Mouse (Mus musculus) liver, adult 2 months (tissue): ENCODE results near the gene Rad51b.

Source experiments
- CTCF ChIP-seq: fragments of 200-500 bp; IDR thresholded peaks from 2 replicates; pipeline ENCODE4 v1.5.1; 2011; ENCODE audit warnings: low read depth, low read length, control low read depth
- POLR2A ChIP-seq: fragments of 200-500 bp; IDR thresholded peaks from 2 replicates; pipeline ENCODE4 v1.6.1; 2011; ENCODE audit warnings: low read length, control low read depth; ENCODE audit not compliant: insufficient read depth; ENCODE audit errors: extremely low read depth

- no peak for TF ChIP-seq CTCF
- TF ChIP-seq POLR2A = no peak
Observed at GRCm38 (mm10) chr12:79254975-79255374, 42.1 kb upstream of the Rad51b start.
